Mouse (Mus musculus): ENCODE data around the gene Gm7029.
"Not testable (repeated sequence)": the region's sequence is repeated elsewhere in the genome, so short reads cannot be mapped to it uniquely, and the experiment has no call there.

Gm7029 gene

DNA sequence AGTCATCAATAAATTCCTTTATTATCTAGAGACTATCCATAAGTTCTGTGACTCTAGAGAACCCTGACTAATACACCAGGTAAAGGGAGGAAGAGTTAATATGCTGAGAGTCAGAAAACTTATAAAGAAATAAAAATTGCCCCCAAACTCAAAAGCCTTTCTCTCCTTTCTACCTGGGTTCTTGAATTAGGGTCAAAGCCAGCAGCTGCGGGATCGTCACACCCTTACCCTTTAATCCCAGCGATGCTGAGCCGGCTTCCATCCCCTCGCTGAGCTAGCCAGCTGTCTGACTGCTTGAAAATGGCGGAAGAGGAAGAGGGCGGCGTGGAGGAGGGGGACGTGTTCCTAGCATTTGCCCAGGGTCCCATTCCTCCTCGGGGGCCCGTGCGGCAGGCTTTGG is at the start of gene Gm7029:
Gene Gm7029, plus strand, starts transcription at position 301 of the 400 bp plus-strand sequence.
- not testable (repeated sequence) for DNase-seq

- DNase-seq: peak; percentile 98
Observed at GRCm38 (mm10) chr17:33824084-33824996, 49.3 kb upstream of the Gm7029 start, which contains the start of the genes Rps28 and Ndufa7. Gene Rps28 (minus strand): TSS chr17:33824562. Gene Ndufa7 (plus strand): TSS chr17:33824572.

- DNase-seq: not testable (repeated sequence)
Observed at GRCm38 (mm10) chr17:33824997-33825330, 48.7 kb upstream of the Gm7029 start.

GRCm38 (mm10) chr17:33825462-33825861 is 48.2 kb upstream of the Gm7029 start:
- DNase-seq: no peak

- DNase-seq: peak; percentile 77 to 81
Observed at GRCm38 (mm10) chr17:33826850-33827249, 46.8 kb upstream of the Gm7029 start.

DNA sequence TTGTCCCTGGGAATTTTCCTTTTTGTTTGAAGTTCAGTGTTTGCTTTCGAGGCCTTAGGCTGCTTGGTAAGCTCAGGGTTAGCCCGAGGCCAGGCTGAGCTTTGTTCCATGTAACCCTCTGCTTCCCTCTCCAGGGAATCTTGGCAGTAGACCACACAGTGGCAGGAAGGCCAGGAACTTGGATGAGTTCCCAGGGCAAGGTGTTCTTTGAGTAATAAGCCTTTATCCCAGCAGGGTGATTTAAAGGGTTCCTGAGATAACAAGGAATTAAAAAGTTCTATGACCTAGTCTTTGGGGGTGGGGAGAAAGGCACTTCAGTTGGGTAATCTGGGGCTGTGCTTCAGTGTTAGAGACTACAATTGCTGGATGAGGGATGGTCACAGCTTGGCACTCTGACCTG is 44.7 kb upstream of the Gm7029 start:
- peak; percentile 90 to 94 for DNase-seq

- DNase-seq: no peak
Observed at GRCm38 (mm10) chr17:33829561-33829960, 44.1 kb upstream of the Gm7029 start.

- peak; percentile 93 to 96 for DNase-seq
Observed at GRCm38 (mm10) chr17:33842966-33843795, 30.5 kb upstream of the Gm7029 start, which contains the start of gene Cd320. Gene Cd320 (plus strand): TSS chr17:33843091.

DNA sequence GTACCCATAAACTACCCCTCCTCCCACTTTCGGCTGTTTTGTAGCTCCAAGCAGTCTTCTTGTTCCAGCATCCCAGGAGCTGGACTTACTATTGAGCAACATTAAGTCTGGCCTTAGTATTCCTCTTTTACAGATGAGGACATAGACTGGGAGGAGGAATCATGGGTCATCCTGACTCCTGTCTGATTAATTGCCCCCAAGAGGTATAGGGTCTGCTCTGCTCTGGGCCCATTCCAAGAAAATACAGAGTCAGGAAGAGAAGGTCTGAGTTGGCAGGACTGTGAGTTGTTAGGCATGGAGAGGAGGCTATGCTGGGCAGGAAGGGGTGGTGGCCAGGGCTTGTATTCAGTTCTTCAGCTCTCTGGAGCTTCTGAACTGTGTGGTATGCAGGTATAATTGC is 29.4 kb upstream of the Gm7029 start:
- no peak for DNase-seq

DNA sequence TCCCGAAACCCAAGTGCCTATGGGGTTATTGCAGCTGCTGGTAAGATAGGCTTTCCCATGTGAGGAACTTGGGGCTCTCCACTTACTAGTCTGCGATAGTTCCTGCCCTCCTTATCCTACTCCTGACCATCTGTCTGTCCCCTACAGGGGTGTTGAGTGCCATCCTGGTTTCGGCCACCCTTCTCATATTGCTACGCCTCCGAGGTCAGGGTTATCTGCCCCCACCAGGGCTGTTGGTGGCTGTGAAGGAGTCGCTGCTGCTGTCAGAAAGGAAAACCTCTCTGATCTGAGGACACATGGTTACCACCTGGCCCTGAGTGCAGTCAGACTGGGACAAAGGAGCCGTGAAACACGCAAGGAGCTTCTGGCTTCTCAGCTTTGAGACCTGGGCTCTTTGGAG is 25.5 kb upstream of the Gm7029 start:
- DNase-seq: no peak

DNA sequence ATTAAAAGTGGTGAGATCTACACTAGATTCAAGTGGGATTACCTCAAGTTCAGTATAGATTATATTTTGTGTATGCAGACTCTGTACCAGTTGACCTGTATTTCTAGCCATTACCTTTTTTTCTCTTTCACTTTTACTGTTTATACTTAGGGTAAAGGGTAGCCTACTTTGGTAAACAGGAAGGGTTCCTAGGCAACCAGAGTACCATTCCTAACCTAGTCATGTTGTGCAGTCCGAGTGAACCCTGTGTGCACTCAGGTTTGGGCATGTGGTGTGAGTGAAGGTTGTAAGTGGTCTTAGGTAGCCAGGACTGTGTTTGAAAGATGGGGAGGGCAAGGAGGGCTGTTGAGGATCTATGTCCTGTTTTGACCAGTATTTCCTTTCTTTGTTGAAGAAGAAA is 22.3 kb upstream of the Gm7029 start:
- no peak for DNase-seq

DNA sequence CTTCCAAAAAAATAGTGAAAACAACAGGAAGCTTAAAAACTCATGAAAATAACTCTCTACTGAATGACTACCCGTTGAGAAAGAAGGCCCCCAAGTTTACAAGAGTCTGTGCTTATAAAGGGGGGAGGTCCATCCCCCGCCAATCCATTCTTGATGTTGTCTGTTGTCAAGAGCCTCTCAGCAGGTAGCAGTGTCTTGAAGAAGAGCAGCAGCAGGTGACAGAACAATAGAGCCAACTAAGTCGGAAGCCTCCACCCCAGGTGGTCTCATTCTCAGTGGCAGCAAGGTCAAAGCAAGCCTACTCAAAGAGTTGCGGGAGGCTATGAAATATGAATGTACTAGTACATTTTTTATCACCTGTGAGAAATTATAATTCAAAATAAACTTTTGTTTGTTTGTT is 15.8 kb upstream of the Gm7029 start:
- no peak for DNase-seq

GRCm38 (mm10) chr17:33865330-33866030 is 8.2 kb upstream of the Gm7029 start:
- peak; percentile 67 to 73 for DNase-seq

DNA sequence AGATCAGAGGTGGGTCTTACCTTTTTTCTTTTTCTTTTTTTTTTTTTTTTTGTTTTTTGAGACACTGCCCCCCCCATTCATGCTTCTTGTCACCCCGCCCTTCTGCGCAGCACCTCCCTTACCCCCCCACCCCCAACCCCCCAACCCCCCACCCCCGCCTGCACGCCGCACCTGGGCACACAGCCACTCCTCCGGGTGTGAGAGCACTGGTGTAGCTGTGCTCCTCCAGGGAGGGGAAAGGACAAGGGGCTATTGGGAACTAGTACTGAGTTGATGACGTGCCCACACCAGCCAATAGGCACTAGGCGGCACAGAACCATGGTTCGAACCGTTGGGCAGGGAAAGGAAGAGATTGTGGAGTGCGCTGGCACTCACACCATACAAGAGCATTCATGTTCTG is 774 bp downstream of the Gm7029 start:
- DNase-seq: no peak

DNA sequence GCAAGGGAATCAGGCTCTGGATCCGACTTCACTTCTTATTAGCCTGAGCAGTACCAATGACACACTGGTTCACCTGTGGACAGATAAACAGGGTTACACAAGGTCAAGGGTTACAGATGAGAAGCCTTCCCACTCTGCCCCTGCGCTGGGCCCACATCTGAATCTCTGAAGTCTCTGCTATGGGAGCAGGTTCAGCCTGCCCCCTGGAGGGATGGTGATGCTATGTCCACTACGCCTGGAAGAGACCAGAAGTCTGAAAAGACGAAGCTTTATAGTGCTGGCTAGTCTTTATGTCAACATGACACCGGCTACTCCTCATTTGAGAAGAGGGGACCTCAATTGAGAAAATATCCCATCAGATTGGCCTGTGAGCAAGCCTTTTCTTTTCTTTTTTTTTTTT is 2.2 kb downstream of the Gm7029 start:
- peak; percentile 26 to 49 for DNase-seq

- DNase-seq: not testable (repeated sequence)
Observed at GRCm38 (mm10) chr17:33884320-33884719, 10.7 kb downstream of the Gm7029 start.

- DNase-seq: peak; percentile 19 to 65
Observed at GRCm38 (mm10) chr17:33887802-33888201, 14.2 kb downstream of the Gm7029 start.

- not testable (repeated sequence) for DNase-seq
Observed at GRCm38 (mm10) chr17:33888230-33888629, 14.6 kb downstream of the Gm7029 start.

DNA sequence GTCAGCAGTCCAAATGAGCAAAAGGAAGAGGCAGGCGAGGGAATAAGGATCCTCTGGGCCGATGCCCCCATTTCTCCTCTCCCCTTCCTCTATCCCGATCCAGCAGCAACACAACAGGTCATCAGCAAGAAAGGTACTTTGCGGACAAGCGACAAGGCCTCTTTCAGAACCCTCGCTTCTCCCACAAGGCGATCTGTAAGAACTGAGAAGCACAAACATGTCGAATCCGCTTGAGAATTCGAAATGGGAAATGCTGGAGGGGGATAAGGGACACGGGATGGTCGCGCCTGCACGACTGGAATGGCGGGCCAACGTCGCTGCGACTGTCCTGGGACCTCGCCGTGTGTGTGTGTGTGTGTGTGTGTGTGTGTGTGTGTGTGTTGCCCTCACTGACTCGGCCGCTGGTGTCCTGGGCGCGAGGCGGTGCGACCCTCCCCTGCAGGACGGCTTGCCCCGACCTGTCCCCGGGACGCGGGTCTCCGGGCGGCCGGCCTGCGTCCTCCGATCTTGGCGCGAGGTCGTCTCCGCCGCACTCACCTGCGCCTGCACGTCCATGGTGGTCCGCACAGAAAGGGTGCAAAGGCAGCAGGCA is 16.4 kb downstream of the Gm7029 start:
- DNase-seq: not testable (repeated sequence)

- DNase-seq: peak; percentile 98 to 100
Observed at GRCm38 (mm10) chr17:33890533-33891059, 17.0 kb downstream of the Gm7029 start, which contains the start of gene Kifc1. Gene Kifc1 (minus strand): TSS chr17:33890661.

GRCm38 (mm10) chr17:33891357-33891756 is 17.7 kb downstream of the Gm7029 start:
- DNase-seq: no peak

DNA sequence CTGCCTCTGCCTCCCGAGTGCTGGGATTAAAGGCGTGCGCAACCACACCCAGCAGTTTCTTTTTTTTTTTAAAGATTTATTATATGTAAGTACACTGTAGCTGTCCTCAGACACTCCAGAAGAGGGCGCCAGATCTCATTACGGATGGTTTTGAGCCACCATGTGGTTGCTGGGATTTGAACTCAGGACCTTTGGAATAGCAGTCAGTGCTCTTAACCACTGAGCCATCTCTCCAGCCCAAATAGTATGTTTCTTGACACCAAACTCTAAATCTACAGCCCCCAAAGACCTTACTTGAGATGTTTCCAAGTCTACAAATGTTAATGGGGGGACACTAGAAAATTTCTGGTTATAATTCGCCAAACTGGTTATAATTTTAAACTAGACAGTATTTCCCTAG is 18.3 kb downstream of the Gm7029 start:
- DNase-seq: not testable (repeated sequence)
